Mouse (Mus musculus) urinary bladder, postnatal 14 days (tissue): ENCODE data around the gene Rtkn2.
"Not testable (repeated sequence)": the region's sequence is repeated elsewhere in the genome, so short reads cannot be mapped to it uniquely, and the experiment has no call there.

Experiments
- DNase-seq: peaks from one replicate; pipeline ENCODE4 v3.0.0; 2021; ENCODE audit warnings: low spot score

Rtkn2 gene

GRCm38 (mm10) chr10:68078708-68079107 is 99.3 kb downstream of the Rtkn2 start:
- no peak for DNase-seq

- no peak for DNase-seq
Observed at GRCm38 (mm10) chr10:68079910-68080670, 100.7 kb downstream of the Rtkn2 start.

GRCm38 (mm10) chr10:68081712-68082111 is 102.3 kb downstream of the Rtkn2 start:
- no peak for DNase-seq

- DNase-seq: no peak
Observed at GRCm38 (mm10) chr10:68085574-68085973, 106.2 kb downstream of the Rtkn2 start.

- no peak for DNase-seq
Observed at GRCm38 (mm10) chr10:68086973-68087372, 107.6 kb downstream of the Rtkn2 start.

GRCm38 (mm10) chr10:68087722-68088121 is 108.4 kb downstream of the Rtkn2 start:
- DNase-seq: no peak

GRCm38 (mm10) chr10:68089435-68090196 is 110.2 kb downstream of the Rtkn2 start:
- DNase-seq: peak; percentile 38

- peak; percentile 68 for DNase-seq
Observed at GRCm38 (mm10) chr10:68090197-68090535, 110.8 kb downstream of the Rtkn2 start.

- no peak for DNase-seq
Observed at GRCm38 (mm10) chr10:68090544-68090943, 111.2 kb downstream of the Rtkn2 start.

GRCm38 (mm10) chr10:68091011-68091410 is 111.6 kb downstream of the Rtkn2 start:
- no peak for DNase-seq

- DNase-seq: no peak
Observed at GRCm38 (mm10) chr10:68091840-68092239, 112.5 kb downstream of the Rtkn2 start.

GRCm38 (mm10) chr10:68093496-68093895 is 114.1 kb downstream of the Rtkn2 start:
- DNase-seq: no peak

- DNase-seq: no peak
Observed at GRCm38 (mm10) chr10:68095136-68095535, 115.8 kb downstream of the Rtkn2 start.

- no peak for DNase-seq
Observed at GRCm38 (mm10) chr10:68096395-68096794, 117.0 kb downstream of the Rtkn2 start.

GRCm38 (mm10) chr10:68097821-68098675 is 118.7 kb downstream of the Rtkn2 start:
- DNase-seq: no peak

- not testable (repeated sequence) for DNase-seq
Observed at GRCm38 (mm10) chr10:68099801-68100200, 120.4 kb downstream of the Rtkn2 start.

- no peak for DNase-seq
Observed at GRCm38 (mm10) chr10:68100506-68100905, 121.1 kb downstream of the Rtkn2 start.

GRCm38 (mm10) chr10:68101251-68101650 is 121.9 kb downstream of the Rtkn2 start:
- DNase-seq: no peak

GRCm38 (mm10) chr10:68102566-68102965 is 123.2 kb downstream of the Rtkn2 start:
- DNase-seq: no peak

GRCm38 (mm10) chr10:68103078-68103855 is 123.9 kb downstream of the Rtkn2 start:
- no peak for DNase-seq

GRCm38 (mm10) chr10:68103988-68104387 is 124.6 kb downstream of the Rtkn2 start:
- peak; percentile 72 for DNase-seq

GRCm38 (mm10) chr10:68104481-68104880 is 125.1 kb downstream of the Rtkn2 start:
- no peak for DNase-seq
